Mouse (Mus musculus) heart, postnatal 4 days (tissue): ENCODE data around the gene Knl1. TPM values are rescaled to one million over a fixed set of nuclear protein-coding genes. Genes with fewer than 3 reads are reported as not detected.

ENCODE experiments used
- total RNA-seq, 2 experiments: library from RNA; stranded (reverse); gene quantifications; 2 replicates each; pipeline ENCODE4 v1.2.3; 2021

Knl1 gene
- total RNA-seq, 2 experiments from 2014 or later, result 21.2 to 21.3 TPM

Other genes with a start within 250 kb of the Knl1 start
- gene Knstrn, start 233.1 kb upstream of the Knl1 start, total RNA-seq, result 10 to 100 TPM; 53.5 to 65.0 TPM
- 10 to 100 TPM; 92.0 to 92.6 TPM for gene Ivd, start 185.2 kb upstream of the Knl1 start, total RNA-seq
- gene Bahd1, start 146.7 kb upstream of the Knl1 start, total RNA-seq, result 10 to 100 TPM in 1 of 2 experiments, 1 to 10 TPM in 1; 9.6 to 10.3 TPM
- gene Chst14, start 120.6 kb upstream of the Knl1 start, total RNA-seq, result 10 to 100 TPM; 15.0 to 15.4 TPM
- 10 to 100 TPM; 11.6 to 14.6 TPM for gene Ccdc32, start 17.7 kb upstream of the Knl1 start, total RNA-seq
- gene Rpusd2, start 12.3 kb upstream of the Knl1 start, total RNA-seq, result 1 to 10 TPM; 6.0 to 7.0 TPM
- 10 to 100 TPM; 16.7 to 18.4 TPM for gene Rad51, start 65.7 kb downstream of the Knl1 start, total RNA-seq
- 10 to 100 TPM; 16.2 to 18.9 TPM for gene Rmdn3, start 109.9 kb downstream of the Knl1 start, total RNA-seq
- 1 to 10 TPM; 2.2 to 2.3 TPM for gene Gchfr, start 120.7 kb downstream of the Knl1 start, total RNA-seq
- not detected for gene Gm14137, start 127.4 kb downstream of the Knl1 start, total RNA-seq
- gene Zfyve19, start 161.5 kb downstream of the Knl1 start, total RNA-seq, result 10 to 100 TPM; 18.8 to 22.3 TPM
- 10 to 100 TPM; 12.1 to 13.2 TPM for gene Dnajc17, start 161.7 kb downstream of the Knl1 start, total RNA-seq
- gene Ppp1r14d, start 182.8 kb downstream of the Knl1 start, total RNA-seq, result not detected
- gene Spint1, start 190.2 kb downstream of the Knl1 start, total RNA-seq, result not detected
- not detected for gene Rhov, start 224.2 kb downstream of the Knl1 start, total RNA-seq
- 10 to 100 TPM; 13.9 to 14.0 TPM for gene Vps18, start 241.6 kb downstream of the Knl1 start, total RNA-seq